Mouse (Mus musculus) heart, embryonic 12.5 days (tissue): ENCODE results near the gene Cd33. TPM values are rescaled to one million over a fixed set of nuclear protein-coding genes. Genes with fewer than 3 reads are reported as not detected.

Experiments
- ATAC-seq: fragments of 200-750 bp; cut with Nextera tagmentation; 2 replicates; pipeline ENCODE4 v1.8.0; 2017; ENCODE audit warnings: moderate TSS enrichment, moderate library complexity; ENCODE audit not compliant: insufficient number of reproducible peaks, low FRiP score
- H3K27ac ChIP-seq: fragments of 300-500 bp; sonication (generic); 2 replicates; pipeline ENCODE4 v1.5.1; 2016; ENCODE audit warnings: mild to moderate bottlenecking, moderate library complexity; ENCODE audit not compliant: poor library complexity, severe bottlenecking
- H3K27me3 ChIP-seq: fragments of 300-500 bp; sonication (generic); replicated peaks from 2 replicates; pipeline ENCODE4 v1.6.1; 2016; ENCODE audit warnings: mild to moderate bottlenecking, moderate library complexity
- H3K36me3 ChIP-seq: fragments of 300-500 bp; sonication (generic); 2 replicates; pipeline ENCODE4 v1.6.1; 2016; ENCODE audit warnings: mild to moderate bottlenecking, moderate library complexity
- H3K4me1 ChIP-seq: fragments of 300-500 bp; sonication (generic); replicated peaks from 2 replicates; pipeline ENCODE4 v1.6.1; 2016; ENCODE audit warnings: mild to moderate bottlenecking
- H3K4me2 ChIP-seq: fragments of 300-500 bp; sonication (generic); 2 replicates; pipeline ENCODE4 v1.6.1; 2016; ENCODE audit warnings: mild to moderate bottlenecking, moderate library complexity
- H3K4me3 ChIP-seq: fragments of 300-500 bp; sonication (generic); 2 replicates; pipeline ENCODE4 v1.5.1; 2016; ENCODE audit warnings: mild to moderate bottlenecking
- H3K9ac ChIP-seq: fragments of 300-500 bp; sonication (generic); 2 replicates; pipeline ENCODE4 v1.6.1; 2016; ENCODE audit warnings: mild to moderate bottlenecking, moderate library complexity
- H3K9me3 ChIP-seq: fragments of 300-500 bp; sonication (generic); replicated peaks from 2 replicates; pipeline ENCODE4 v1.6.1; 2016; ENCODE audit warnings: mild to moderate bottlenecking, moderate library complexity
- WGBS: fragments of 180-500 bp; shearing (Covaris S2); methylation state at CpG from one replicate; pipeline ENCODE4 v1.1.7; 2016; 5-methylcytosine and 5-hydroxymethylcytosine counted together
- polyA plus RNA-seq: library from polyadenylated mRNA; unstranded; fragments of >200 nt; fragmentation: Nextera tagmentation; extraction: Ambion mirVana; gene quantifications from 2 replicates; pipeline ENCODE4 v1.2.1, GENCODE M21; 2016

The Cd33 gene
- 0.30 and 0.52 TPM in 2 replicates for polyA plus RNA-seq

- Histone ChIP-seq H3K27ac (no peak within 1 kb of the TSS), H3K9me3 (no peaks in the 10 kb centered on the region), H3K27me3 (no peaks in the 10 kb centered on the region), H3K4me1 (no peaks in the 10 kb centered on the region), H3K9ac (no peak within 1 kb of the TSS), H3K36me3 (no peaks in the 10 kb centered on the region), H3K4me3 (no peak within 1 kb of the TSS), H3K4me2 (no peak within 1 kb of the TSS)
- ATAC-seq: no peak
- 72% methylated on average over 7 of the region's 7 CpGs for WGBS
Measured at GRCm38 (mm10) chr7:43544225-43544977, at the start of gene Cd33. TSS of gene Cd33 (minus strand) at chr7:43544428.

GRCm38 (mm10) chr7:43584790-43585189 is 40.6 kb upstream of the Cd33 start:
- 86% methylated on average over 5 of the region's 5 CpGs for WGBS
- Histone ChIP-seq H3K9ac (no peak overlapping the region), H3K27me3 (no peaks in the 10 kb centered on the region), H3K4me1 (peaks cover 18% of the 10 kb centered on the region), H3K36me3 (peaks cover 58% of the 10 kb centered on the region), H3K9me3 (no peaks in the 10 kb centered on the region), H3K4me2 (no peak overlapping the region), H3K27ac (no peak overlapping the region), H3K4me3 (no peak overlapping the region)
- ATAC-seq: no peak

DNA sequence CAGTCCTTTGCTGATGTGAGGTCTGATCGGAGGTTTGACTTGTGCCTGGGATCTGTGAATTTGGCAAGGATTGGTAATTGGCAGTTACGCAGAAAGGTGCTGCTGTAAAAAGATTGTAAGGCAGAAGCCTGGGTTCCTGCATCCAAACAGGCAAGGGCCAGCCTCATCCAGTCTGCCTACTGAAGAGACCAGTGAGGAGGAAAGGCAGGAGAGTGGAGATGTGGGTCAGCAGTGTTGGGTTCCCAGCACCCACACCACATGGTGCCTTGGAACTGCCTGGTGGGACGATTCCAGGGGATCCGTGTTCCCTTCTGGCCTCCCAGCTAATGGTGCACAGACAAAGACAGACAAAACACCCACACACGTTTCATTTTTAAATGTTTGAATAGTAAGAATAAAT is 36.3 kb upstream of the Cd33 start:
- no peak overlapping the region for H3K27ac ChIP-seq
- H3K36me3 ChIP-seq: peaks cover 17% of the 10 kb centered on the region
- peak overlapping the region; percentile 79 for H3K4me3 ChIP-seq
- peaks cover 18% of the 10 kb centered on the region for H3K4me1 ChIP-seq
- peak overlapping the region; percentile 77 for H3K4me2 ChIP-seq
- WGBS: 62% methylated on average over 5 of the region's 5 CpGs
- no peaks in the 10 kb centered on the region for H3K27me3 ChIP-seq
- no peak for ATAC-seq
- no peaks in the 10 kb centered on the region for H3K9me3 ChIP-seq
- peak overlapping the region; percentile 85 for H3K9ac ChIP-seq

- Histone ChIP-seq H3K27me3 (no peaks in the 10 kb centered on the region), H3K4me1 (peaks cover 18% of the 10 kb centered on the region), H3K4me2 (peak within 1 kb of the TSS; percentile 77), H3K9me3 (no peaks in the 10 kb centered on the region), H3K9ac (peak within 1 kb of the TSS; percentile 85), H3K4me3 (peak within 1 kb of the TSS; percentile 79), H3K36me3 (peaks cover 12% of the 10 kb centered on the region), H3K27ac (peak within 1 kb of the TSS; percentile 79)
- ATAC-seq: peak; percentile 95
- WGBS: under 1% methylated on average over 37 of the region's 37 CpGs
Measured at GRCm38 (mm10) chr7:43579440-43580171, 35.4 kb upstream of the Cd33 start, which contains the start of gene Zfp719. TSS of gene Zfp719 (plus strand) at chr7:43579610.

DNA sequence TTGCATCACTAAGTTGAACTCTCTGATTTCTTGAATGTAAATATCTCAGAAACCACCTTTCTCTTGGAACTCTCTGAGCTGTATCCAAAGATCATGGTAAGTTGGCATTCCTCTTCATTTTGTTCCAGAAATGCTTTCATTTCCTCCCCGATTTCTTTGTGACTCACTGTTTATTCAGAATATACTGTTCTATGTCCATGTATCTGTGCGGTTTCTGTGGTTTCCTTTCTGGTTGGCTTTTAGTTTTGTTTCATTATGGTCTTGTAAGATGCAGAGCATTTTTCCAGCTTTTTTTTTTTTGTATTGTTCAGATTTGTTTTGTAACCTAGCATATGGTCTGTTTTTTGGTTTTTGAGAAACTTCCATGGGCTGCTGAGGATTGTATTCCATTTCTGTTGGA is 27.0 kb upstream of the Cd33 start:
- peaks cover 55% of the 10 kb centered on the region for H3K36me3 ChIP-seq
- no peak overlapping the region for H3K4me3 ChIP-seq
- H3K9me3 ChIP-seq: no peaks in the 10 kb centered on the region
- H3K27ac ChIP-seq: no peak overlapping the region
- no peaks in the 10 kb centered on the region for H3K27me3 ChIP-seq
- WGBS: 84% methylated on average over 2 of the region's 2 CpGs
- H3K4me2 ChIP-seq: no peak overlapping the region
- no peak overlapping the region for H3K9ac ChIP-seq
- no peak for ATAC-seq
- H3K4me1 ChIP-seq: no peaks in the 10 kb centered on the region

GRCm38 (mm10) chr7:43563300-43563699 is 19.1 kb upstream of the Cd33 start:
- H3K4me3 ChIP-seq: peak overlapping the region; percentile 82; the same call in 1 of the 2 replicates
- 55% methylated on average over 6 of the region's 6 CpGs for WGBS

GRCm38 (mm10) chr7:43562651-43563070 is 18.4 kb upstream of the Cd33 start:
- WGBS: under 1% methylated on average over 10 of the region's 10 CpGs
- Histone ChIP-seq H3K4me3 (peak overlapping the region; percentile 82), H3K27me3 (no peaks in the 10 kb centered on the region), H3K4me2 (peak overlapping the region; percentile 94), H3K9ac (peak overlapping the region; percentile 86), H3K4me1 (peaks cover 6% of the 10 kb centered on the region; the same call in 1 of the 2 replicates), H3K27ac (0 out of 2 replicates have a peak overlapping the region, but pooled peaks have one; percentile 79), H3K36me3 (peaks cover 19% of the 10 kb centered on the region), H3K9me3 (no peaks in the 10 kb centered on the region)
- 0 out of 2 replicates have a peak, but pooled peaks have one; percentile 35 for ATAC-seq

More at GRCm38 (mm10) chr7:43563300-43563699, 19.1 kb upstream of the Cd33 start:
- no peak for ATAC-seq
- H3K27me3 ChIP-seq: no peaks in the 10 kb centered on the region
- peak overlapping the region; percentile 94 for H3K4me2 ChIP-seq
- H3K36me3 ChIP-seq: peaks cover 24% of the 10 kb centered on the region
- H3K4me1 ChIP-seq: peaks cover 6% of the 10 kb centered on the region; the same call in 1 of the 2 replicates
- H3K27ac ChIP-seq: no peak overlapping the region
- no peak overlapping the region for H3K9ac ChIP-seq
- H3K9me3 ChIP-seq: no peaks in the 10 kb centered on the region

- Histone ChIP-seq H3K36me3 (peaks cover 14% of the 10 kb centered on the region), H3K27me3 (no peaks in the 10 kb centered on the region), H3K9ac (peak within 1 kb of the TSS; percentile 86), H3K4me3 (peak within 1 kb of the TSS; percentile 82), H3K4me2 (peak within 1 kb of the TSS; percentile 94), H3K27ac (peak within 1 kb of the TSS; percentile 79), H3K9me3 (no peaks in the 10 kb centered on the region), H3K4me1 (peaks cover 6% of the 10 kb centered on the region; the same call in 1 of the 2 replicates)
- ATAC-seq: peak; percentile 81
- under 1% methylated on average over 27 of the region's 27 CpGs for WGBS
Measured at GRCm38 (mm10) chr7:43562006-43562633, 17.9 kb upstream of the Cd33 start, which contains the start of gene Zfp658. TSS of gene Zfp658 (plus strand) at chr7:43562256.

DNA sequence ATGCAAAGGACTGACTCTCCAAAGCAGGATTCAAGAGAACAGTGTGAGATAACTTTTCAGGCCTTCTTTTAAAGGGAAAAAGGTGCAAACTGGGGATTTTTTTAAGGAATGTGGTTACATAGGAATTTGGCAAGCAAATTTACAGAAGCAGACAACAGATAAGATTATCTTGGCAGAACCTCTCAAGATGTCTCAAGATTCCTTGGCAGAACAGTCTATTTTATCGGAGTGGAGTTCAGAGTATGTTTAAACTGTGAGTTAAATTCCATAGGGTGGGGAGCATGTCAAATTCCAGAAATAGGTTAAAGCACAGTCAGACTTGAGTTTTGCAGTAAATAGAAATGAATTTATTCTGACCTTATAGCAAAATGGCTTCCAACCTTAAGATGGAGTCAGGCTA is 12.7 kb upstream of the Cd33 start:
- no peak for ATAC-seq
- Histone ChIP-seq H3K27ac (no peak overlapping the region), H3K4me2 (no peak overlapping the region), H3K4me3 (no peak overlapping the region), H3K4me1 (no peaks in the 10 kb centered on the region; the same call in 1 of the 2 replicates), H3K27me3 (no peaks in the 10 kb centered on the region), H3K9me3 (no peaks in the 10 kb centered on the region), H3K36me3 (no peaks in the 10 kb centered on the region), H3K9ac (no peak overlapping the region)
- WGBS: 53% methylated on average over 1 of the region's 1 CpGs

GRCm38 (mm10) chr7:43555351-43555750 is 11.1 kb upstream of the Cd33 start:
- no peak overlapping the region for H3K9ac ChIP-seq
- no peak overlapping the region for H3K27ac ChIP-seq
- WGBS: 82% methylated on average over 5 of the region's 5 CpGs
- no peaks in the 10 kb centered on the region; the same call in 1 of the 2 replicates for H3K4me1 ChIP-seq
- no peak overlapping the region for H3K4me2 ChIP-seq
- no peaks in the 10 kb centered on the region for H3K36me3 ChIP-seq
- no peaks in the 10 kb centered on the region for H3K9me3 ChIP-seq
- no peak for ATAC-seq
- no peak overlapping the region for H3K4me3 ChIP-seq
- H3K27me3 ChIP-seq: no peaks in the 10 kb centered on the region
